Mouse (Mus musculus): ENCODE results near the gene Bcat1. TPM values are rescaled to one million over a fixed set of nuclear protein-coding genes. Genes with fewer than 3 reads are reported as not detected.
A peak's percentile ranks its signal among the peaks of the same experiment; 100 is the strongest.

The Bcat1 gene
- 1 to 10 TPM in 1 of 2 experiments, under 1 TPM in 1; 0.69 to 1.5 TPM for total RNA-seq (2021)

DNA sequence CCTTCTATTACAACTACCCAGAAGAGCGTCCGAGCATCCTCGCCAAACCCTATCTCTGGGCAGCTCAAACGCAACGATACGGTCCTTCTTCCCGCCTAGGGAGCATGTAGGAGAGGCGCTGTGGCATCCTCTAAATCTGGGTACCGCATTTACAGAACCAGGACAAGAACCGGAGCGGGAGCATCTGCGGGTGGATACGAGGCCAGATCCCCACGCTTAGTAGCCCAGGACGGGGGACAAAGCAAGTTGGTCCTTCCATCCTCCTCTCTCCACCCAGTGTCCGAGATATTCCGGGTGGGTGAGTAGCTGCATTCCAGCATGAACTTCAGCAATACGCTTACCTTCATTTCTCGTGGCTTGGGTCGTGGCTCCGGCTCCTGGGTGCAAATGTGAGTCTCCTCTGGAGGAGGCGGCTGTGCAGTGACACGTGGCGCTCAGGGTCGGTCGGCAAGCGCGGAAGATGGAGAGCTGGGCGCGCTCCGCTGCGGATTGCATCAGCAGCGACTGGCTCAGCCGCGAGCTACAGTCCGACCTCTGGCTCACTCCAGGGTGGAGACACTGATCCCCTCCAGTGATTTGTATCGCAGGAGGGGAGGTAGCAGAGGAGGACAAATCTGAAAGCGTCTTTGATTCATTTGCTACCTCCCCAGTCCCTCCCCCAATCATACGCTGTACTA is at the start of gene Bcat1:
Gene Bcat1, minus strand, starts transcription at position 637 of the 677 bp plus-strand sequence.
- DNase-seq, result peak; percentile 5 to 12
- intact Hi-C loops (cut with DNase I), result no loop called here

DNA sequence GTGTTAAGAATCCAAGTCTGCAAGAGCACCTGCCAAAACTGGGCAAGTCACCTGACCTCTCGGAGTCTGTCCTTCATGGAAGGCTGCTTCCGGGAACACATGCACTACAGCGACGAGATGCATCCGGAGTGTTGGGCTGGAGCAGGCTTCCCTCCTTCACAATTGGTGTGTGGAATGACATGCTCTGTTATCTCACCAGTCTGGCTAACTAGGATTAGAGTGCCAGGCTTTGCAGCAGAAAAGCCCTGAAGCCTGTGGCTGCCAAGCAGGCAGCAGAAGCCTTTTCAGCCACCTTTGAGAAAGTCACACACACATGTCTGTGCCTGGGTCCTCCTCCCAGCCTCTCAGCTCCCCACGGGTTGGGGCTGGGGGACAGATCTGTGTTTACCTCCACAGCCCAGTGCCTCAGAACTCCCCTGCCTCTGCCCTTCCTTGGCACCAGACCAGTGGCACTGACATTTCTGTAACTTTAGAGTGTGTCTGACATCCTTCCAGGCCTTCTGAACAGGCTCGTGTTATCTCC is 49.7 kb upstream of the Bcat1 start:
- peak; percentile 24 to 57 for DNase-seq
- intact Hi-C loops (cut with DNase I), result no loop called here

DNA sequence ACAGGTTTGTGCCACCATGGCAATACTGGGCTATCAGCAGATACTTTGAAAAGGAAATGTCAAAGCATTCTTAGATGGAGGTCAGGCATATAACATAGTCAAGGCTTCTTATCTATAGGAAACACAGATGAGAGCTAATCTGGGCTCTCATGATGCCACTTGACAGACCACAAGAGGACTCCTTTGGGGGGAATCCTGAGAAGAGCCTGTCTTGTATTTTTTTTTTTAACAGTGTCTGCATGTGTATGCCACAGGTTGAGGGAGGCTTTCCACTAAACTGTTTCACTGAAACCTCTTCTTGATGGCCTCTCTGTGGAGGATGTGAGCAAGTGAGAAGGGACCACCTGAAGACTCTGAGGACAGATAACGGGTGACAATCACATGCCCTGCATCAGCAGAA is 48.6 kb upstream of the Bcat1 start:
- no peak for DNase-seq
- intact Hi-C loops (cut with DNase I), result loop anchor here (5.0 kb wide), 1 partner anchor 58 kb away; no protein-coding TSS in a partner anchor

DNA sequence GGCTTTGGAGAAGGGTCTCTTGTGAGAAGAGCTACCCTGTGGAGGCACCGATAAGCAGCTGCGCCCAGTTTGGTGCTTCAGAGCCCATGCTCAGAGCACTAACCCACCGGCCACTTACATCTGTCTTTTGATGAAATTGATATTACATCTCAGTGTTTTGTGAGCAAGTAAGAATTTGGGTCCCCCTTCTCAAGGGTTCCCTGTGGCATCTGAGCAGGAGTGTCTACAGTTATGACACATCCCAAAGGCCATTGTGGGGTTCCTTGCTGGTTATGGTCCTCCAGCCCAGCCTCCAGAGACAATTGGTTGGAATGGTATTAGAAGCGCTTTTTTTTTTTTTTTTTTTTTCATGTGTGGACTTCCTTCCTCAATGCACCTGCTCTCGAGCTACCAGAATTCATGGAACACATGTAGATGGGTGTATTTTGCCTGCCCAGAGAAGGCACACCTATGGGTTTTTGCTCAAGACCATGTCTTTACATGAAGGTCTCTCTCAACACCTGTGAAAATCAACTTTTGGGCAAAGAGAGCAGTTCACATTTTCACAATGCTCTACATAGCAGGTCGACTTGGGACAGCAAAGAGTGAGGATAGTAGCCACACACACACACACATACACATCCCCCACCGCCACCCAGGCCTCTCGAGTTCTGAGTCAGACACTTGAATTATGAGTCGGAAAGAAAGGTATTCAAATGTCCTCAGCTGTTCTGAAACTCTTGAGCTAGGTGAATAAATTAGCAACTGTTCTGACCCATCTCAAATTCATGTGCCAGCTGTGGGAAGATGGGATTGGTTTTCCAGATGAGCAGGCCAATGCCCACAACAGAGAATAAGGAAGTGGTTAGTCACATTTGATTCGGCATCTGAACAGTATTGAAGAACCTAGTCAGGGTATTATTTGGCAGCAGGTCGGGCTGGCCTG is 47.4 kb upstream of the Bcat1 start:
- intact Hi-C loops (cut with DNase I), result loop anchor here (2.0 to 5.0 kb wide), 2 partner anchors 23 to 59 kb away; no protein-coding TSS in a partner anchor
- no peak for DNase-seq

DNA sequence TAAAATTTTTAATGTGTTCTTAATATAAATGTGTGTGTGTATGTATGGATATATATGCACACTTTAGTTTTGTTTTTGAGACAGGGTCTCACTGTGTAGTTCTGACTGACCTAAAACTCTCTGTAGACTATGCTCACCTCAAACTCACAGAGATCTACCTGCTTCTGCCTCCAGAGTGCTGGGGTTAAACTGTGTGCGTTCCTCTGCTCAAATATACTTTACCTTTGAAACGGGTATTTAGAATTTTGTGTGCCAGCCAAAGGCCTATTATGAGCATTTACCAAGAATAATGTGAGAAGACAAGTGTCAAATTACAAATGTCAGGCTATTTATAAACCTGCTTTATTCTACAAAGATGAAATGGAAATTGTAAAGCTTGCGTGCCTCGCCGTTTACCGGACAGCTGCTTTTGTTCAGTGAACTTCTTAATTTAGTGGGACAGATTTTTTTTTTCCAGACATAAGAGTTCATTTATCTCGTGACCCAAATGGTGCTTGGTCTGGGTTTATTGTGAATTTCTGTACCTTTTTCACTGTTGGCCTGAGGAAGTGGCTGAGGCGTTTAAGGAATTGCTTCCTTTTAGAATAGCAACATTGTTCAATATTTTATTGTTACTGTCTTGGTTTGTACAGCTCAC is 46.6 kb upstream of the Bcat1 start:
- intact Hi-C loops (cut with DNase I), result loop anchor here (2.0 to 5.0 kb wide), 2 partner anchors 22 to 60 kb away; no protein-coding TSS in a partner anchor
- no peak for DNase-seq

DNA sequence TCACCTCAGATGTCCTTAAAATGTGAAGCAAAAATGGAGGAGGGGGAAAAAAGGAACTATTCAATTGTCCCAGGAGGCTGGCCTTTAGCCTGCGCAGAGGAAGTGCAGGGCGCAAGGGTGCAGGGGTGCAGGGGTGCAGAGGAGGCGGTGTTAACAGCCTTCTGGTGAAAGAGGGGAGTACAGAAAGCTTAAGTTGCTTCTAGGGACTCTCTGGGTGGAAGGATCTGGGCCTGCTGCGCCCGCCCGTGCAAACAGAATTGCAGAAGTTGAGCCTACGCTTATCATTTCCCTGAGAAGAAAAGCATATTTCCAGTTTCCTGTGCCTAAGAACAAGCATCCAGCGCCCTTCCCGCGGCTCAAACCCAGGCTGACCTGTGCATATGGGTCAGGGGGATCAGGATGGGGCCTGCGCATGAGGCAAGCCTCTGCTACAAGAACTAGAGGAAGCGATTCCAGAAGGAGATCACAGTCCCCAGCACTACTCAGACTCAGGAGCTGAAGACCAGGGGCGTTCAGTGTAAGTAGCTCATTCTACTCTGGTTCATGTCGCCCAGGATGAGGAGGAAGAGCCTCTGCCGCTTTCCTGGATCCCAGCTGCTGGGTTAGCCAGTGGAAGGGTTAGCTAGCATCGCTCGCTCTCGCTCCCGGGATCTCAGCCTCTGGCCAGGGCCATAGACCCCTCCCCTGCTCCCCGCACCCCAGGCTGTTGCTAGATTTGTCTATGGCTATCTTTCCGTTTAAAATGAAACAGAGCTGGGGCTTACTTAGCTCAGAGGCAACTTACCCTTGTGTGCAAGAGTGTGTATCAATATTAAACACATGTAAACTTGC is 45.8 kb upstream of the Bcat1 start:
- intact Hi-C loops (cut with DNase I), result loop anchor here (2.0 to 5.0 kb wide), 2 partner anchors 21 to 60 kb away; no protein-coding TSS in a partner anchor
- peak; percentile 28 to 37 for DNase-seq

DNA sequence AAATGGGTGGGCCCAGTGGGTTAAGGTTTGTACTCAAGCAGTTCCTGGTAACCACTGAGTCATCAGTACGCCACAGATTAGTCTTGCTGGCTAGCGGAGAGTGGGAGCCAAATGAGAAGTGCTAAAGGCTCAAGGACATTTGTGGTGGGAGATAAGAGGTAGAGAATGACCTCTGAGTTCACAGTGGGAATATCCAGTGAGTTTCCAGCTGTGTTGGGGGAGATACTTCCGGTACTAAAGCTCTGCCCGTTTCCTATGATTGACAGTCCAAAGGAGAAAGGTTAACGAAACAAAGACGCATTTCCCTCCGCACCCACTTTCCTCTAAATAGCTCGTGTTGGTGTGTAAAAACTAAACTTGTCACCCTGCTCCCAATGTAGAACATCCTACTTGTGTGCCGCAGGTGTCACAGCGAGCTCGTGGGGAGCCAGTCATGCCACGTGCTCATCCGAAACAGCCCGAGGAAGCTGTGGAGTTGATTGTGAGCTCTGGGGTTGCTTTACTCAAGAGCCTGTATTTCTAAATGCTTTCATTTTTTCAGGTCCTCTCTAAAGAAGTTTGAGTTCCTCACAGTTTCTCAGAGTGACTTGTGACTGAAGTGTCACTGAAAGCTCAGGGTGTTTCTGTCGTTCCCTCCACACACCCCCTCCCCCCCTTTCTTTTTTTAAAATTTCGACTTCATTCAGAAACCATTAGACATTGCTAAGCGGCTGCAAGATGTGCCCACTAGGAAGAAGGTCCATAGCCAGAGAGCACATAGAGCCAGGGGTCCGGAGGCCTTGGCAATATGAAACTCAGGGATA is 45.0 kb upstream of the Bcat1 start:
- DNase-seq, result peak; percentile 26 to 38

DNA sequence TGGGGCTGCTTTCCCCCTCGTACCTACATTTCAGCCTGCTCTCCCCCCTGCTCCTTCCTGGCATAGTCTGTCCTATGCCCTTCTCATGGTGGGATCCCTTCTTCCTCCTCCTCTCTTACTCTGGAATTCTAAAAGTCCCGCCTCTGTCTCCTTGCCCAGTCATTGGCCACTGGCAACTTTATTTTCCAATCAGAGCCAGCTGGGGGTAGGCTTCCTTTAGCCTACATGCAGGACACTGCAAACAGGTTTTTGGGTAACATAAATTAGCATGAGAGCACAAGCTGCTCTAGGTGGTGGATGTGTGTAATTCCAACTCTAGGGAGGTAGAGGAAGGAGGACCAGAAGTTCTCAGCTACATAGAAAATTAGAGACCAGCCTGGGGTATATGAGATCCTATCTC is 44.1 kb upstream of the Bcat1 start:
- intact Hi-C loops (cut with DNase I), result loop anchor here (5.0 kb wide), 1 partner anchor 62 kb away; no protein-coding TSS in a partner anchor
- DNase-seq, result no peak

More for the DNA sequence above, 45.0 kb upstream of the Bcat1 start:
- intact Hi-C loops (cut with DNase I), result loop anchor here (5.0 kb wide), 1 partner anchor 61 kb away; no protein-coding TSS in a partner anchor

DNA sequence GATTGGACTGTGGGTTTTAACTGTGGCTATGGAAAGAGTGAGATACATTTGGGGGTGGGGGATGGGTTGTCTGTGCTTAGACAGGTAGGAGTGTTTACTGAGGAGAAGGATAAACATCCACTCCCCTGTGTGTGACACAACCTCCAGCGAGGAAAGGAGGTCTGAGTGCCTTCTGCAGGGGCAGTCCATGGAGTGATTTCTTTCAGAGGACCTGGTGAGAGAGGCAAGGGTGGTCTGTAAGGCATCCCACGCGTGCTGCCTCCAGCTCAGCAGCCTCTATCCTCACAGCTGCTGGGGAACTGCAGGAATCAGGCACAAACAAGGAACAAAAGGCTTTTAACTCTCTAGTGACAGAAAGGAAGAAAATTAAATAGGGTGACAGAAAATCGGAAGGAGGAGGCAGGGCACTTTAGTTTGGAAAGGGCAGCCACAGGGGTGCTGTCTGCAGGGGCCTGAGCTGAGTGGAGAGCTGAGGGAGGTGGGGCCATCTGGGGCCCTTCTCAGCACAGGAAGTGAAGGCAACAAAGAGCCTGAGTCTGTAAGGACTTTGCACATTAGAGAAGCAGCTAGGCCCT is 40.2 kb upstream of the Bcat1 start:
- intact Hi-C loops (cut with DNase I), result no loop called here
- DNase-seq, result no peak

DNA sequence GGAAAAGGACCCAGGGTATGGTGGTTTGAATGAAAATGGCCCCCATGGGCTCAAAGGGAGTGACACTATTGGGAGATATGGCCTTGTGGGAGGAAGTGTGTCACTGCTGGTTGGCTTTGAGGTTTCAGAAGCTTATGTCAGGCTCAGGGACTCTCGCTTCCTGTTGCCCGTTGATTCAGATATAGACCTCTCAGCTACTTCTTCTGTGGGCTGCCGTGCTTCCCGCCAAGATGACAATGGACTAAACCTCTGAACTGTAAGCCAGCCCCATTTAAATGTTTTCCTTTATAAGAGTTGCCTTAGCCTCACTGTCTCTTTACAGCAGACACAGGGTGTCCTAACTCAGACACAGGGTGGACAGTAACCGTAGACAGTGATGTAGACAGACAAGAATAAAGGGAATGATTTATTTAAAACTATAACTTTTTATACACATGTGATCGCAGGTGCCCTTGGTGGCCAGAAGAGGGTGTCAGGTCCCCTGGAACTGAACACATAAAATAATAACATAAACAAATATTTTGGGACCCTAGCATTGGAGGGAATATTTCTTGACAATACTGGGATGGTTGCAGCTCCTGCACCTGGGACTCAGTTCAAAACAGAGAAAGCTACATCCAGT is 39.6 kb upstream of the Bcat1 start, which contains the start of gene Lrmp:
Gene Lrmp, plus strand, starts transcription at position 178 of the 622 bp plus-strand sequence.
- intact Hi-C loops (cut with DNase I), result no loop called here
- DNase-seq, result no peak

DNA sequence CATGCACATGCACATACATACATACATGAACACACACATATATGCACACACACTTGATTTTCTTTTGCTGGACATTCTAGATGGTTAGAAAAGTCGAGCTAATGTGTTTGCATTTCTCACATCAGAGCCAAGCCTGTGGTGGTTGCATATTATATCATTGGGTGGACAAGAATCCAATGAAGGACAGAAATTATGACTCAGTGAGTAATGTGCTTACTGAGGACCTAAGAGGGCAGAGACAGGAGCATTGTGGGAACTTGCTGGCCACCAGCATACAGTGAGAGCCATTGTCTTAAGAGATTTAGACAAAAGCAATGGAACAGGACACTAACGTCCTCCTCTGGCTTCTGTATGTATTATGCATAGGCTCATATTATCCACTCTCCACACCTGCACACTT is 38.6 kb upstream of the Bcat1 start:
- DNase-seq, result no peak
- intact Hi-C loops (cut with DNase I), result no loop called here

DNA sequence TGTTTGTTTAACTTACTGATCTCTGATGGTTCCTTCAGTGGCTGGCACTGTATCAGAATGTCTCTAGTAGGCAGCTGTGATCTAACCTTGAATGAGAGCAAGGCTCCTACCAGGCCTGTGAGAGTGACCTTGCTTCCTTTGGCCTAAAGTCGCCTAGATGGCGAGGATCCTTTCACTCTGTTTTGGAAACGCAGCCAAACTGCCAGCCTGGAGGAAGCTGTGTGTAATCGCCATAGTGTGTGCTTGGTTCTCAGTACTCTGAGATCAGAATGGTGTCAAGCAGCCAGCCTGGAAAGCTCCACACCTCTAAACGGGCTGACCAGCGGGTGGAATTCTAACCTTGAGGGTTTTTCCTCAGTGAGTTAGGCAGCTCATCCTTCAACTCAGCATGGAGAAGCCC is 36.9 kb upstream of the Bcat1 start:
- no peak for DNase-seq
- intact Hi-C loops (cut with DNase I), result no loop called here

DNA sequence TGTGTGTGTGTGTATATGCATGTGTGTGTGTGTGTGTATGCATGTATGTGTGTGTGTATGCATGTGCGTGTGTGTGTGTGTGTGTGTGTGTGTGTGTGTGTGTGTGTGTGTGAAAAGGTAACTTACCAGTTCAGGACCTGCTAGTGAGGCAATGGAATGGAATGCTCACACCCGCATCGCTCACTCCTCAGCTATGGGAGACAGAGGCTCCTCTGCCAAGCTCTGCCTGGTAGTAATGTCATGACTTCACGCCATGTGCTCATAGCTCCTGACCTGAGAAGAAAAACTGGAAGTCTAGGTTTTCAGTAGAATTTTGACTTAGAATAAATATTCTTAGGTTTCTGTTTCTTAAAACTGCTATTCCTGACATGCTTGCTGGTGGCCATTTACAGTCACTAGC is 34.8 kb upstream of the Bcat1 start:
- intact Hi-C loops (cut with DNase I), result no loop called here
- DNase-seq, result no peak

DNA sequence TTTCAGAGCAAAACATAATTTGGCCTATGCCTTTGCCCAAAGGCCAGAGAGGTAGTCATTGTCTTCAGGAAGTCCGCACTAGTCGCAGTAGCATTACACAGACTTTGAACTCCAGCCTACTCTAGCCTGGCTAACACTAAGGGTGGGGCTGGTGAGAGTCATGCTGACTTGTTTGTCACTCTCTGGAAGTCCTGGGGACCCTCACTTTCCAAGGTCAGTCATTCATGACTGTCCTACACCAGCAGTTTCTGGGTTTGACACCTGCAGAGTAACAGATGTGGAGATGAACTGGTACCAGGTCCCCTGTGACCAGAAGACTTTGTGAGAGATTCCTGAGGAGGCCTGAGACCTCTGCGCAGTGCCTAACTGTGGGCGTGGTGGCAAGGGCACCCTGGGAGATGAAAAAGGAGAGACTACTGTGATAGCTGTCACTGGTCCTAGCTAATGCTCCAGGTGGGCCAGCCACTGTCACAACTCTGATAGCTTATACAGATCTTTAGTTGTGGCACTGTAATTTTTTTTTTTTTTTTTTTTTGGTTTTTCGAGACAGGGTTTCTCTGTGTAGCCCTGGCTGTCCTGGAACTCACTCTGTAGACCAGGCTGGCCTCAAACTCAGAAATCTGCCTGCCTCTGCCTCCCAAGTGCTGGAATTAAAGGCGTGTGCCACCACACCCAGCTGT is 30.3 kb upstream of the Bcat1 start:
- no peak for DNase-seq
- intact Hi-C loops (cut with DNase I), result no loop called here

DNA sequence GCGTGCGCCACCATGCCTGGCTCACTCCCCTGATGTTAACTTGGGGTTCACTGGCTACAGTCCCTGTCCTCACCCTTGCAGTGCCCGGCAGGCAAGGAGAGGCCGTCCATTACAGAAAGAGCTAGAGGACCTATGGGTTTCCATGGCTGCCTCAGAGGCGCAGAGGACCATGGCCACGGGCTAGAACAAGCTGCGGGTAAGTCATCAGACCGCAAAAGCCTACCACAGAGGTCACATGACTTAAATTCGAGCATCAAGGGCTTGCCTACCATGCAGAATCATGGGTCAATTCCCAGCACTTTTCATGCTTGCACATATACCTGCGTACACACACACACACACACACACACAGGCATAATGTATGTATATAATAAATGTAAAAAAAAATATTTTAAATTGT is 29.5 kb upstream of the Bcat1 start:
- no peak for DNase-seq
- intact Hi-C loops (cut with DNase I), result no loop called here

DNA sequence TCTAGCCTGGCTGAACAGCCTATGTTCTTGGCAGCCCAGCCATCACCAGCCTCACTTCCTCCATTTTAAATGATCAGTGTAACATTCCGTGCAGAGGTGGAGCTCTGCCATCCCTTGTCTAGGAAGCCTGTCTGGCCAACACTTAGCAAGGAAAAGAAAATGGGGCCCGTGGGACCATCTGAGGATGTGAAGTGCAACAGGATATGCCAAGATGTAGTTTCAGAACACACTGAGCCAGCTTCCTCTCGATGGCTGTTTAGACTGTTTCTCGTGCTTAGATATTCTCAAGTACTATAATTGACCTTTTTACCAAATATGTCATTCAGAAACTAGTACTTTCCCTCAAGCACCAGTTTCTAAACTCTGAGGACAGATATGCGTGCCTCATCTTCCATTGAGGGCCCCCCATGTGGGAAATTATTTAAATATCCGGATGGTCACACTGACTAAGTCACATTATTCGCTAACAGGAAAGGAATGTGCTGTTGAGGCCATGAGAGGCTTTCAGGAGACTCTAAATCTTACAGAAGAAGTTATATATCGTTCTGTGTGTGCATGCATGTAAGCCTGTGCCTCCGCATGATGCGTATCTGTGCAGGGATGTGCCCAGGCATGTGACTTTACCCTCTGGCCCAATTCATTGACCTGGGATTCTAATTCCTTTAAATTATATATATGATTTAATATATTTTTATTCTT is 28.4 kb upstream of the Bcat1 start:
- intact Hi-C loops (cut with DNase I), result no loop called here
- no peak for DNase-seq

DNA sequence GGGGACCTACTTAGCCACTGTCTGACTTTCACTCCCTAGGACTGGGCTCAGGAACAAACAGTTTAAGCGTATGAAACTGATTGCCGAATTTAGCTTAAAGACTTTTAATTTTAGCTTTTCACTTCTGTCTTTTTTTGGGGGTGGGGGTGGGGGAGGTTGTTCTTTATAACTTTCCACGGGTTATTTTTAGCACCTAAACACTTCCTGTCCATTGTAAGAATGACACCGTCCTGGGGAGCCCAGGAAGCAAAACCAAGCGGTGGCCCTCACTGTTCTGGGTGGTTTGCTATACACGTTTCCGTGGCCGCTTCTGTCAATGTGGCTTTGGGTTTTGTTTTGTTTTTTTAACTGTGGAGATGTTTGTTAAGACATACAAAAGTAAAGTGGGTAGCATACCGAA is 24.9 kb upstream of the Bcat1 start:
- DNase-seq, result no peak
- intact Hi-C loops (cut with DNase I), result loop anchor here (2.0 kb wide), 1 partner anchor 22 kb away; no protein-coding TSS in a partner anchor
